Comparison of ENCODE assay signal across 8 mouse cellular contexts in genomic region chr11:31169161-31170051, GRCm38 (mm10). TPM values are rescaled to one million over a fixed set of nuclear protein-coding genes. Genes with fewer than 3 reads are reported as not detected.
DNase-seq lines count a peak whose midpoint lies in the region; ATAC-seq and TF ChIP-seq lines count a peak whose summit lies in the region.

No protein-coding gene starts in this region.

- WGBS in spleen, adult 2 months: 7% methylated on average over 21 of the region's 21 CpGs
- WGBS in heart, embryonic 11.5 days (ENCODE audit: insufficient replicate concordance): 5% methylated on average over 21 of the region's 21 CpGs

- H3K27ac ChIP-seq in spleen, adult 2 months (ENCODE audit: insufficient read depth, low read length): no peak overlapping the region
- H3K27ac ChIP-seq in heart, embryonic 11.5 days (ENCODE audit: low read depth, low read length): no peak overlapping the region

- no peak for DNase-seq in spleen, adult 2 months (ENCODE audit: low read depth in 1 of 2, low spot score in 2 of 2)
- DNase-seq in spleen, adult 18-20 months: no peak
- peak; percentile 8 to 33 for DNase-seq in cerebellum, postnatal 14 days
- peak; percentile 9 for DNase-seq in kidney, postnatal 10 days
- DNase-seq in testis, postnatal 10 days (ENCODE audit: low spot score): peak; percentile 48
- DNase-seq in thymus, postnatal 4 days: no peak

- no peaks in the 10 kb centered on the region for H3K27me3 ChIP-seq in spleen, adult 2 months (ENCODE audit: control insufficient read depth, insufficient read depth, low read length)
- H3K27me3 ChIP-seq in heart, embryonic 11.5 days (ENCODE audit: control insufficient read depth, insufficient read depth, low read length): no peaks in the 10 kb centered on the region
- no peaks in the 10 kb centered on the region for H3K27me3 ChIP-seq in megakaryocyte, embryonic 14.5 days (replicated peaks)

- peak overlapping the region; percentile 21 for H3K4me3 ChIP-seq in spleen, adult 2 months (ENCODE audit: extremely low read depth, insufficient read depth, insufficient read length)
- peak overlapping the region; percentile 48 for H3K4me3 ChIP-seq in heart, embryonic 11.5 days (ENCODE audit: low read depth, low read length)
- peak overlapping the region; percentile 82 for H3K4me3 ChIP-seq in megakaryocyte, embryonic 14.5 days (replicated peaks)

- peak; percentile 55; the same call in 1 of the 2 replicates for ATAC-seq in heart, embryonic 11.5 days (replicated peaks; ENCODE audit: insufficient number of reproducible peaks, low FRiP score, low TSS enrichment)

- no peak overlapping the region for H3K9ac ChIP-seq in heart, embryonic 11.5 days (ENCODE audit: low read depth, low read length)

- no peak for TF ChIP-seq POLR2A in spleen, adult 2 months (IDR thresholded peaks at IDR 0.05; ENCODE audit: low read depth, low read length)

- no peaks in the 10 kb centered on the region for H3K4me1 ChIP-seq in spleen, adult 2 months (ENCODE audit: control insufficient read depth, insufficient read depth, insufficient read length)
- no peaks in the 10 kb centered on the region for H3K4me1 ChIP-seq in heart, embryonic 11.5 days (ENCODE audit: control insufficient read depth, insufficient read depth, low read length)
- no peaks in the 10 kb centered on the region; the same call in 1 of the 2 replicates for H3K4me1 ChIP-seq in megakaryocyte, embryonic 14.5 days

- H3K9me3 ChIP-seq in heart, embryonic 11.5 days (replicated peaks; ENCODE audit: control insufficient read depth, low read length): no peaks in the 10 kb centered on the region
- H3K9me3 ChIP-seq in megakaryocyte, embryonic 14.5 days: no peaks in the 10 kb centered on the region

- no peaks in the 10 kb centered on the region for H3K36me3 ChIP-seq in spleen, adult 2 months (ENCODE audit: control insufficient read depth, insufficient read depth, low read length)
- no peaks in the 10 kb centered on the region for H3K36me3 ChIP-seq in heart, embryonic 11.5 days (ENCODE audit: control insufficient read depth, insufficient read depth, low read length)
- H3K36me3 ChIP-seq in megakaryocyte, embryonic 14.5 days (replicated peaks; ENCODE audit: low read length): no peaks in the 10 kb centered on the region

- H3K4me2 ChIP-seq in heart, embryonic 11.5 days: peak overlapping the region; percentile 77

- no peak for TF ChIP-seq CTCF in spleen, adult 2 months (IDR thresholded peaks at IDR 0.05; ENCODE audit: extremely low read depth, insufficient read depth, insufficient read length, insufficient replicate concordance)

RNA-seq across cellular contexts. Expression of gene Gm17332, which starts 12.9 kb away (rescaled TPM):
- not detected in 2 replicates for polyA plus RNA-seq in spleen, adult 2 months (2012; rRNA removed)
- not detected in 2 replicates for polyA plus RNA-seq in heart, embryonic 11.5 days (2014; fragmentation: Nextera tagmentation; extraction: Ambion mirVana)
- not detected in 2 replicates for polyA plus RNA-seq in megakaryocyte, embryonic 14.5 days (2012; ENCODE audit: insufficient read depth, low replicate concordance)

Comparison
In these comparisons a context has a peak if more than half of its experiments do, and no peak if none do; other contexts are left out.
1. DNase-seq: peak in cerebellum, postnatal 14 days (2 of 2), kidney, postnatal 10 days (single experiment) and testis, postnatal 10 days (single experiment); none in spleen, adult 2 months (0 of 2), spleen, adult 18-20 months (0 of 2) and thymus, postnatal 4 days (single experiment).
2. H3K4me3 ChIP-seq: peak in every context shown above with its lines; median percentile 82 in megakaryocyte, embryonic 14.5 days; 48 in heart, embryonic 11.5 days; 21 in spleen, adult 2 months.